Mouse (Mus musculus): ENCODE measurements around the gene Gm5244.

The Gm5244 gene

DNA sequence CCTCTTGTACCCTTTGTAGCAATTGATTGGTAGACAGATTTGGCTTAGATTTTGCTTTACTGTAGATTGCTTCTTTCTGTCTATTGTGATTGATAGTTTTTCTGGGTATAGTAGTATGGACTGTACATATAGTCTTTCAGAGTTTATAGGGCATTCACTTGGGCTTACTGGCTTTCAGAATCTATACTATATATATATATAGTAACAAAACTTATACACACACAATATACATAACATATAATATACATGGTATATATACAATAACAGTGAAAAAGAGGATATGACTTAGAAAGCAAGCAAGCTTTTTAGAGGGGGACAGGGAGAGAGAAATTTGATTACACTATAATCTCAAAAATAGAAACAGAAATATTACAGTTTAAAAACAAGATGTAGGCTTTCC lies at the start of gene Gm5244:
Gm5244 (plus strand) TSS at position 301 of the 400 bp plus-strand sequence.
- DNase-seq (ENCODE audit: low spot score in 2 of 2): no peak

DNA sequence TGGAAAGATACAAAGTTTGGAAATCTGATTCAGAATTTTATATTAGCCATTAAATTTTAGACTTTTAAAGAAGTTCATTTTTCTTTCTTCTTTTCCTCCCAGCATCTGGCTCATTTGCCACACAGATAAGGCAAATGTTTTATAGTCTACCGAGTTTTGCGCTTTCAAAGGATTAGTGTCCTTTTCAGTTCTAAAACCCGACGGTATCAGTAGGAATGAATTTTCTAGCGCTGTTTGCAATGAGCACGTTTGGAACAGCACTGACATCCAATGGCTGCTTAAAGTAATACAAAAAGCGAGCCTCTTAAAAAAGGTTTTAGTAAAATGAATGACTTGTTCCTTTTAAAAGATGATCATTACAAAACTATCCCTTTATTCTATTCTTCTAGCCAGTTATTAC lies 49.4 kb upstream of the Gm5244 start:
- DNase-seq (ENCODE audit: low spot score in 2 of 2): no peak

DNA sequence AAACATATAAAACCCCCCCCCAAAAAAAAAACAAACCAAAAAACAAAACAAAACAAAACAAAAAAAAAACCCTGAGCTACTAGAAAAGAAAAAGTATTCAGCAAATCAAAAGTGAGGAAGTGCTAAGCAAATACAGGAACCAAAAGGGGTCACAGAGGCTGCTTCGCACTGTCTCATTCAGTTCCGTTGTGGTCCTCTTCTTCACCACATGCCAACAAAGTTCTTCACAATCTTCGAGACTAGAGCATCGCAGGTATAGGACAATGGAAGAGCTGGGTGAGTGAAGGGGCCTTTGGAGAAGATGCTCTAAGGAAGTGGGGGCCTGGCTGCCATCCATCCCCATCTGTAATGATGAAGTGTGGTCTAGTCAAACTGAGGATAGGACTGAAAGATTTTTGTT lies 48.1 kb upstream of the Gm5244 start:
- no peak for DNase-seq (ENCODE audit: low spot score in 2 of 2)

DNA sequence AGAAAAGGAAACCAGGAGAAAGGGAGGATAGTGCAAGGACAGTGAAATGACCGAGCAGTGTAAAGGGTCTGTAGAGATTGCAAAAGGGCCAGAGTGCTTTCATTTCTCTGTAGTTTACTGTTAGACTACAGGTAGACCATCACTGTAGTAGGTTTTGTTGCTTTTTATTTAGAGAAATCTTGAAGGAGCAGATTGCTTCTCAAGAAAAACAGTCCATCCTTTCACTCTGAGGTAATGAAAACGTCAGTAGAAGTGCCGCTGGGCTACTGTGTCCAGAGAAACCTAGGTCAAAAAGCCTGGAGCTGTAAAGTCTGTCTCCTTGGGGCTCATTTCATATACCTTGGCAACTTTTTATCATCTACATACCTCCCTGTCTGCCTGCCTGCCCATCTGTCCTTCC lies 47.4 kb upstream of the Gm5244 start:
- no peak for DNase-seq (ENCODE audit: low spot score in 2 of 2)

DNA sequence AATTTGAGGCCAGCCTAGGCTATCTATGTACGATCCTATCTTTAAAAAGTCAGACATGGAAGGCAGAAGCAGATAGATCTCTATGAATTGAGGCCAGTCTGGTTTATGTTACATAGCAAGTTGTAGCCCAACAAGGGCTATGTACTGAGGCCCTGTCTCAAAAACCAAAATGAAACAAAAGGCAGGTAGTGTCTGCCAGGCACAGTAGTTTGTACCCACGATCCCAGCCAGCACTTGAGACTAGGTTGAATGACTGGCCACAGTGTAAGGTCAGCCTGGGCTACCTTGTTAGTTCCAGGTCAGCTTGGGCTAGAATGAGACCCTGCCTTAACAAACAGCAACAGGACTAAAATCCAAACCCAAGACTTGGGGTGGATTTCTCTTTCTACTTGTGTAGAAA lies 45.9 kb upstream of the Gm5244 start:
- no peak for DNase-seq (ENCODE audit: low spot score in 2 of 2)

DNA sequence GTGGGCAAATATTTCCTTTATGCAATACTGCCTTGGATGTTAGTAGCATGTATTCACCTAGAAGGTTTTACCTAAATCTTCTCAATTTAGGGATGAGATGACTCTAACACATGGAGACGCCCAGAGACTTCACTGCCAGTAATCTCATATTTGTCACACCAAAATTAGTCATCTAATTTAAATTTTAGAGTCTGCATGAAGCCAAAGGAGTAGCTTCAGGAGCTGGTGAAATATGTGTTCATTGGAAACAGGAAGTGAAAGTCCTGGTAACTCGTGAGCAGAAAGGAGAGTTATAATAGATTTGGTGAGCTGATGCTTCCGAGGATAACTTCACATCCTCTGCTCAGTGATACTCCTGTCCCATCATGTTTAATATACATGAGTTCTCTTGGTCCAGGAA lies 45.4 kb upstream of the Gm5244 start:
- no peak for DNase-seq (ENCODE audit: low spot score in 2 of 2)

DNA sequence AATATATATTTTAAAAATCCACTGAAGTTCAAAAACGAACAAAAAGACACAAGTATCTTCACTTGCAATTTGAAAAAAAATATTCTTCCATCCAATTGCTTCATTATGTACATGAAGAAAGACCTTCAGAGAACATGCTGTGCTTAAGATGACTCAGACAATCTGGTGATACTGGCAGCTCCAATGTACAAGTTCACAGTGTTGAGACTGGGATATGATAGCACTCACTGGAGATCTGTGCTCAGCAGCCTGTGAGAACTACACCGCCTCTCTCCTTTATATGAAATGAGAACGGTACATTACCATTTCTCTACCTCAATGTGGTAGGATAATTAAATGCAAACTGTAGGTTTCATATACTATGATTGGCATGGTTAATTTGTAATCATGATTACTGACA lies 43.7 kb upstream of the Gm5244 start:
- no peak for DNase-seq (ENCODE audit: low spot score in 2 of 2)

DNA sequence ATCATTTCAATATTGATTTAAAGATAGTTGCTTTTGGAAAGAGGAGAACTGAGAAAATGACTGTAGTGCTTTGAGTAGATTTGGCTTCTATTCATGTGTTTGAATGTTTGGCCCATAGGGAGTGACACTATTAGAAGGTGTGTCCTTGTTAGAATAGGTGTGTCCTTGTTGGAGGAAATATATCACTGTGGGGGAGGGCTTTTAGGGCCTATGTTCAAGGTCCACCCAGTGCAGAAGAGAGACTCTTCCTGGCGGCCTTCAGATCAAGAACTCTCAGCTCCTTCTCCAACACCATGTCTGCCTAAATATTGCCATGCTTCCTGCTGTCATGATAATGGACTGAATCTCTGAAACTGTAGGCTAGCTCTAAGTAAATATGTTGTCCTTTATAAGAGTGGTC lies 42.2 kb upstream of the Gm5244 start:
- DNase-seq (ENCODE audit: low spot score in 2 of 2): no peak

DNA sequence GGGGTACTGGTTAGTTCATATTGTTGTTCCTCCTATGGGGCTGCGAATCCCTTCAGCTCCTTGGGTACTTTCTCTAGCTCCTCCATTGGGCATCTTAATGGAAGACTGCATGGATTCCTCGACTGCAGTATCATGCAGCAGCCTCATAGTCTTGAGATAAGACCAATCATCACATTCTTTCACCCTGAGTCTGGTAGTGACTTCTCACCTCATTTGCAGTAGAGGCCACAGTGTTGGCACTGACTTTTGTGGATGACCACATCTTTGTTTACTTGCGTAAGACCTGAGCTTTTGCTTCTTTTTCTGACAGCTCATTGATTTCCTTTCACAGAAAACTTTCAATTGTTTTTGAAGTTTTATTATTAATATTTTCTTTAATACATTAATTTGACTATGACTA lies 40.8 kb upstream of the Gm5244 start:
- no peak for DNase-seq (ENCODE audit: low spot score in 2 of 2)

DNA sequence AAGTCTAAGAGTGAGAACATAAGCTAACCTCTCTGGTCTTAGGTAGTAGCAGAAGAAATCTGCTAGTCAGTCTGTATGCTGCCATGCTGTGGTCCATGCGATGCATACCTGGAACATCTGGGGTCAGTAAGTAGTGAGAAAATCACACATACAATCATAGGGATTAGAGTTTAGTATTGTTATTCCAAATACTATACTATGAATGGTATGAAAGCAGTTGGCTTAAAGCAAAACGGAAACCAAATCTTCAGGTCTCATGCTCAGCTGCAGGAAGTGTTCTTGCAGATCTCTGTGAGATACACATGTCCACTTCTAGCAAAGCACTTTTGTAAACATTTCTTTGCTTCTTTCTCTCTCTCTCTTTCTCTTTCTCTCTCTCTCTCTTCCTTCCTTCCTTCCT lies 40.3 kb upstream of the Gm5244 start:
- DNase-seq (ENCODE audit: low spot score in 2 of 2): no peak

DNA sequence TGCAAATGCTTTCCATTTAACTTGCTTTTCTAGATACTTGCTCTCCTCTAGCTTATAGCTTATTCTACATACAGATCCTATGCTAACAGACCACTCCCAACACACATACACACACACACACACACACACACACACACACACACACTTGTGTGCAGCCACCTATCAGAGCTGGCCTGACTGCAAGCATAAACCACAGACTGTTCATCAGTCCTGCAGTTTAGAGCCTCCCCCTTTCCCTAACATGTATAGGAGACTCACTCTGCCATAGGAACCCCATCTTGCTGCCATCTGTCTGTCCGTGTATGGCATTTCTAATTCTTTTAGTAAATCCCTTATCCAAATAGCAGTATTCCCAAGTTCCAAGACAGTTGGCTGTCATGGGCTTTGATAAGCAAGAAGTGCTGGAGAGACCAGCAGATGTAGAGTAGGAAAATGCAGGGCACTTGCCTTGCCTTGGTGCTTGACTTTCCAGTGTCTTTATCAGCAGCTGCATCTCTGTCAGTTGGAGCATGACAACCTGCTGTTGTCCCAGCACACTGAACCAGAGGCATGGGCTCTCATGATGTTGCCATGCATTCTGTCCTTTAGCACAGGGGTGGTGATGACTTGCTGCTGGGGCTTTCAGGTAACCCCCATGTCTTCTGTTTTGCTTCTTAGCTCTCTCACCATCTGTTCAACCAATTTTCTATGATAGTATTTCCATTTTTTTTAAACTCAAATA lies 33.7 kb upstream of the Gm5244 start:
- no peak for DNase-seq (ENCODE audit: low spot score in 2 of 2)

DNA sequence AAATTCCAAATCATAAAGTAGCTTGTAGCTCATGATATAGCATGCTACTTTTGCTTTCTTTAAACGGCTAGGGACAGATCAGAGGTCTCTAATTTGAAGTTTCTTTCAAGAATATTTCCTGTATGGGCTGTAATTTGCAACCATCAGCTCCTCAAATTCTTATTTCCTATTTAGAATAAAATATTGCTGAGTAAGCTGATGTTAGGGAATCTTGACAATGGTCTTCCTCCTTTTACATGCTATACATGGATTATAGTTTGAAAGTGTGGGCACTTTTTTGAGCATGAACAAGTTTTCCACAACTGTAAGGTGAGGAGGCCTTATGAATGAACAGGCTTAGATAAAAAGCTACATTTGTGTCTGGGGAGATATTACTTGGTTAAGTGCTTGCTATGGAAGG lies 32.6 kb upstream of the Gm5244 start:
- DNase-seq (ENCODE audit: low spot score in 2 of 2): no peak

DNA sequence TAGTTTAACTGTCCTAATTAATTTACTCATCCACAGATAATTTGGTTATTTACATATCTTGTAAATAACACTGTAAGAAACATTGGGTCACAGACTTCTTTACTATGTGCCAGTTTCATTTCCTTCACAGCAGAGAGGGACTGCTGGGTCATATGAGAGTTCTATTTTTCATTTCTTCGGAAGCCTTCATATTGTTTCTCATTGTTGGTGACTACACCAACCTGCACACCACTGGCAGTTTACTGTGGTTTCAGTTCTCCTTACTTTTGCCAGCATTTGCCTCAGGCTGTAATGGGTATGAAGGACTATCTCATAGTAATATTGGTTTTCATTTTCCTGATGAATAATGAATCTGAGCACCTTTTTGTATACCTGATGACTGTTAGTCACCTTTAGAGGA lies 28.0 kb upstream of the Gm5244 start:
- DNase-seq (ENCODE audit: low spot score in 2 of 2): no peak

DNA sequence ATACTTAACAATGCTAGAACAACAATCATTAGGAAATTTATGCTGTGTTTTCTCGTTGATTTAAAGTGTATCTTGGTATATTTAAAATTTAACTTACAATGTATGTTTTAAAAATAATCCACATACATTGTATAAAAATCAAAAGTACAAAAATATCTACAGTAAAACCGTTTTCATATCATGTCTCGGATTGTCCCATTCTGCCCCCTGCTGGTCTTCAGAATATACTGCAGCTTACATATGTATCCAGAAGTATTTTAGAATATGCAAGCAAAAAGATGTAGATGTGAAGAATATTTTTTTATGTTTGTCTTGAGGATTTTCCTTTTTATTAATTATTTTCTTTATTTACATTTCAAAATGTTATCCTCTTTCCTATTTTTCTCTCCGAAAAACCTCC lies 26.1 kb upstream of the Gm5244 start:
- DNase-seq (ENCODE audit: low spot score in 2 of 2): no peak

DNA sequence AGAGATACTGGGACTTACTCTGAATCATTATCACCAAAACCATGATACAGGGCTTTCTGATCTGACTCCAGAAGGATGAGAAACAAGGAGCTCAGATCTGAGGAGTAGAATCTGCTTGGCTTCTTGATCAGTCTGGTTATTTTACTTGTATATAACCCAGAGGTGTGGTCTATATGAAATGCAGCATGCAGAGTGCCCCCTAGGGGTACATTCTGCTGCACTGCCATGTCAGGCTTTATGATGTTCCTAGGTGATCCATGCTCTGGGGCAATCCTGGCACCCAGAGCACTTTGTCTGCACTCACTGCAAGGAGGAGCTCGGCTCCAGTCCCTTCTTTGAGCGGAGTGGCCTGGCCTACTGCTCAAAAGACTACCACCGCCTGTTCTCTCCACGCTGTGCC lies 21.9 kb upstream of the Gm5244 start:
- no peak for DNase-seq (ENCODE audit: low spot score in 2 of 2)

DNA sequence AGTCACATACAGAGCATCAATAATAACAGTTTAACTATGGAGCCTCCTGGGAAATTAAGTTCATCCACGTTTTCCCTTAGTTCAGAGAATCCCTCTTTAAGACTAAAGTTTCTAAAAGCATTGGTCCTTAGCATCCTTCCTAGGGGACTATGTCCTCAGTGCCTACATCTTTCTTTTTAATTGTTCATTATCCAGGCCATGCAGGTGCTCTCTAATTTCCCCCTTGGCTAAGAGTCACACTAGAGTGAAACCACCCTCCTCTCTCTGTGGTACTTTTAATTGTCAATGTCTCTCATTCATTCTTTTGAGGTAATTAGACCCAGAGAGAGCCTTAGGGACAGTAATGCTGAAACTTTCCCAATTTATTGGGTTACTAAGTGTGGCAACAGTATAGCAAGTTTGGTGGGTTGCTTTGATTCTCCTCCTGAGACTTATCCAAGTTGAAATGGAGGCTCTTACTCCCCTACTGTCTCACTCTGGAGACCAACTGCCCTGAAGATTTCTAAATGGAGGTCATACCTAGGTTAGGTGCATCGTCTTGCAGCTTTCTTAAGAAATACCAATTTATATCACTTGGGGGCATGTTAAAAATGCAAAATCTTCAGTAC lies 15.6 kb upstream of the Gm5244 start:
- DNase-seq (ENCODE audit: low spot score in 2 of 2): no peak

DNA sequence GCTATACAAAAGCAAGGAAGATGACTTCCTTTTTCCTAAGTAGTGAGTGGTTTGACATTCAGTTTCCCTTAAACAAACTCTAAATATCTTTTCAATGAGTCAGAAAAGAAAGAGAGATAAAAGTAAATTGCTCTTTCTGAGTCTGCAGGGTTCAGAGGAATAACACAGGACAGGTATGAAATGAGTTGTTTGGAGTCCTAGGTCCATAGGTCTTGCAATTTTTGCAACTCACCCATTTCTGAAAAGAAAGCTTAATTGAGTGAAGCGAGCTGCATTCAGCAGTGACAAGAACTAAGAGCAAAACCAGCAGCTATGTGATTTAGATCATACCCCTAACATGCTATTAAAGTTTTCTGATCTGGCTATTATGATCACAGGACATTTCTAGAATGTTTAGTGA lies 14.9 kb upstream of the Gm5244 start:
- DNase-seq (ENCODE audit: low spot score in 2 of 2): no peak

DNA sequence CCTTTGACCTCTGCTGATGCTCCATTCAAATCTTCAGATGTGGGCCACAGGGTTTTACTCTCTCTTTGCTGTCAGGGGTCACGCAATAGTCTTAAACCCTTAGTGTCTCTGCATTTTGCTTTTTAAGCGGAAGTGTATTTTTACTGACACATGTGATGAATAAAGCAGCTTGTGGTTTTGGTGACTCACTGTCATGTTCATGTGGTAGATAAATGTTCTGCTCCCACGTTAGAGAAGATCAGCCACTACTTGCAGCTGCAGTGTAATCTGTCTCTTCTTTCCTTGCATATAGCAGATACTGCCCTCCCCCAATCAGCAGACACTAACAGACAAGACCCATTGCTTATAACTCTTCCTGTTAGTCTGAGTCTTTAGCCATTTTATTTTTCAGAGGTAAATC lies 12.9 kb upstream of the Gm5244 start:
- no peak for DNase-seq (ENCODE audit: low spot score in 2 of 2)

DNA sequence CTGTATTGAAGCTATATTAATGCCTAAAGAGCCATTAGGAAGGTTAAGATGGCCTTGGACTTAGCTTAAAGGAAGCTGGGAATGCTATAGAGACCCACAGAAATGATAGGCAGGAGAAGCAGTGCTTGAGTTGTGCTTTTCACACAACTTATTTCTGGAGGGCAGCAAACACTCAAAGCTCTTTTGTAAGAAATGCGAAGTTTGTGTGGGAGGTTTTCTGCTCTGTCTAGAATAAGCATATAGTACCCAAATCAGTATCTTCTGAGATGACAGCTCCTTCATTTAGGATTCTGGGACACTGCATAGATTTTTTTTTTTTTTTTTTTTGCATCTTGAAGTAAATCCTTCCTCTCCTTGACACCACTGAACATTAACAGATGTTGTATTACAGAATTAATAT lies 8.0 kb upstream of the Gm5244 start:
- no peak for DNase-seq (ENCODE audit: low spot score in 2 of 2)

DNA sequence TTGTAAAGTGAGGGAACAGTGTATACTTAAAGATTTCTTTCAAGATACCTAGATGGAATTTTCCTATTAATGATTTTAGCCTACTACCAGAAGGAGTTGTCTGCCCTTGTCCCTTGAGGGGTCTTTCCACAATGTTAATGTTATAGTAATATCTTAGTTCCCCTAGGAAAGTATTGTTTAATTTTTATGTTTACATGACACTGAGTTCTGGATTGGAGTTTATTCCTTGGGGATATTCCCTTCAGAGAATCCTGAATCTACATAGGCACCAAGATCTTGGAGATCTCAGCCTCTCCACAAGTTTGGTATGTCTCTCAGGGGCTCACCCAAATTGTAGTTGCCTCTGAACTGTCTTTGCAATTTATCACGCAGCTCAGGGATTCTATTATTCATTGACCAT lies 10.5 kb downstream of the Gm5244 start, which contains the start of gene Olfr1444:
Olfr1444 (plus strand) TSS at position 301 of the 400 bp plus-strand sequence.
- no peak for DNase-seq (ENCODE audit: low spot score in 2 of 2)

DNA sequence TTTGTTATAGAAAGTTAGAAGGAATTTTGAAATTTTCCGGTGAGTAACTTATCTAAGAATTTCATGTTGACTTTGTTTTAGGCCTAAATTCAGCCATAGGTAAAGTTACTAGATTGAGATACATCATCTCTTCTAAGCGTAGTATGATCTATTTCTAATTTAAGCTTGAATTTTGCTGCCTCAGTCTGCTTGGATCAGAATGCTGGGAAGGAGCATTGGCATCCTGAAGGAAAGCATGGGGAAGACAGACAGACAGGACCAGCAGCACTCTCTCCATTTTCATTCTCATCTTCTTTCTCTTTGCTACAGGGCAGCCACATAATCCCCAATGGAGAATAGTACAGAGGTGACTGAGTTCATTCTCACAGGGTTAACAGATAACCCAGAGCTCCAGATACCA lies 37.1 kb downstream of the Gm5244 start, which contains the start of gene Olfr1445:
Olfr1445 (plus strand) TSS at position 301 of the 400 bp plus-strand sequence.
- no peak for DNase-seq (ENCODE audit: low spot score in 2 of 2)

DNA sequence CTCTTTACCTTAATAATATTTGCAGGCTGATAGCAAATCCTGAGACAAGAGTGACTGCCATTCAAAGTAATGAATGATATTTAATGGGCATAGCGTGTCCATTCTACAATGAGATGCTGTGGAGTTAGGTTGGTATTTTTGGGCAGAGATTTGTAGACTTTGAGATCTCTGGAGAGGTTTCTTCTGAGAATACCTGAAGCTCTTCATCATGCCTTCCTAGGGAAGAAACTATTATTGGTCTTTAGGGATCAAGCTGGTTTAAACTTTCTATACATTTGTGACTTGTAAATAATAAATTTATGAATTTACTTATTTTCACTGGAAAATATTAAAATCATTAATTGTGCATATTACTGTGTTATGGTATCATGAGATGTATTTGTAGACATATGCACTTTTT lies 46.9 kb downstream of the Gm5244 start, which contains the start of gene Olfr1446:
Olfr1446 (minus strand) TSS at position 101 of the 400 bp plus-strand sequence.
- no peak for DNase-seq (ENCODE audit: low spot score in 2 of 2)

All from frontal cortex, postnatal 10 days (tissue).